Mouse (Mus musculus) liver, embryonic 14.5 days (tissue): ENCODE results near the gene Svip.

ENCODE experiments used
- CTCF ChIP-seq: IDR thresholded peaks from 2 replicates; pipeline ENCODE4 v1.5.1; 2016; ENCODE audit warnings: antibody characterized with exemption, low read depth, control low read depth
- EP300 ChIP-seq: IDR thresholded peaks from 2 replicates; pipeline ENCODE4 v1.6.1; 2016; ENCODE audit warnings: antibody characterized with exemption, low read depth

DNA sequence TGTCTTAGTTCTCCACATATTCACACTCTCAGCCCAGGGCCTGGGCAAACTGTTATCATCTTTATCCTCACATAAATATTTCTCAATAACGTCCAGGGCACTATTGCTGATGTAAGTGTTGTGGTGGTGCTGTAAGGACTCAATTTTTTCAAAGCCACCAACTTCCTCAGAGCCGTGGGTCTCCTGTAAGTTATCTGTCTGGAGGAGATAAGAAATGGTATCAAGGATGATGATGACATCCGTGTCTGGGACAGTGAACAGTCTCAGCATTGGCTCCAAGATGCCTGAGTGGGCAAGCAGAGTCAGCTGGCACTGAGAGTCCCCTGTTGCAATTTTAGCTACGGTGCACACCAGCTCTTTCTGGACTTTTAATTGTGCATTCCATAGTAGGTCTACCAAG is 16.2 kb upstream of the Svip start:
- no peak for TF ChIP-seq EP300
- no peak for TF ChIP-seq CTCF
